Mouse (Mus musculus): Measurements from ENCODE around the gene Slc15a1. TPM values are rescaled to one million over a fixed set of nuclear protein-coding genes. Genes with fewer than 3 reads are reported as not detected.

Gene Slc15a1
- polyA plus RNA-seq, 2 experiments: 0.05 to 0.14 TPM

DNA sequence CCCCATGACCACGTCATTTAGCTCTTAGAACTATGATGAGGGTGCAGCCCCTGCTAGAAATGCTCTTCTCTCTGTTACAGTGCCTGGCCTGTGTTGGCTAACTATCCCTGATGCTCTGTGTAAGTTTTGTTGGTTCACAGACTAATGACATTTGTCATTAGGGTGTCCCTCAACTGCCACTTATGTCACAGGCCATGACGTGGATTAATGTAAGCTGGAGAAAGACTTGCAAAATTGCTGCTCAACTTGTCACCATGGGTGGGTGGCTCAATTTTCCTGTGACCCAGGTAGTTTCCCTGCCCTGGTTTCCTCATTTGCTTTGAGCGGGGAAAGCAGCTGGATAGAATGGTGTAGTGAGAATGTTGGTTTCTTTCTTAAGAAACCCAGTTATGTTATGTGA, 22.8 kb upstream of the Slc15a1 start:
- ATAC-seq (ENCODE audit: low FRiP score, low read depth): no peak
- no peaks in the 10 kb centered on the region for H3K27me3 ChIP-seq (ENCODE audit: control insufficient read depth, insufficient read depth, low read length)
- H3K9me3 ChIP-seq (ENCODE audit: control insufficient read depth, low read length): no peaks in the 10 kb centered on the region
- no peak overlapping the region for H3K4me2 ChIP-seq (replicated peaks; ENCODE audit: low read depth, low read length, severe bottlenecking)
- no peak overlapping the region for H3K27ac ChIP-seq (replicated peaks; ENCODE audit: low read depth, low read length)
- no peak overlapping the region for H3K9ac ChIP-seq (ENCODE audit: low read depth, low read length, severe bottlenecking)
- no peaks in the 10 kb centered on the region for H3K4me1 ChIP-seq (ENCODE audit: control insufficient read depth, insufficient read depth, low read length)
- TF ChIP-seq POLR2A (IDR thresholded peaks at IDR 0.05; ENCODE audit: borderline replicate concordance, extremely low read depth, insufficient read depth, insufficient read length): no peak
- no peaks in the 10 kb centered on the region for H3K36me3 ChIP-seq (ENCODE audit: control insufficient read depth, insufficient read depth, low read length)
- whole genome bisulfite sequencing: 82% methylated on average over 3 of the region's 3 CpGs
- H3K4me3 ChIP-seq (replicated peaks; ENCODE audit: low read length): no peak overlapping the region
- no peak for DNase-seq (ENCODE audit: low spot score)

DNA sequence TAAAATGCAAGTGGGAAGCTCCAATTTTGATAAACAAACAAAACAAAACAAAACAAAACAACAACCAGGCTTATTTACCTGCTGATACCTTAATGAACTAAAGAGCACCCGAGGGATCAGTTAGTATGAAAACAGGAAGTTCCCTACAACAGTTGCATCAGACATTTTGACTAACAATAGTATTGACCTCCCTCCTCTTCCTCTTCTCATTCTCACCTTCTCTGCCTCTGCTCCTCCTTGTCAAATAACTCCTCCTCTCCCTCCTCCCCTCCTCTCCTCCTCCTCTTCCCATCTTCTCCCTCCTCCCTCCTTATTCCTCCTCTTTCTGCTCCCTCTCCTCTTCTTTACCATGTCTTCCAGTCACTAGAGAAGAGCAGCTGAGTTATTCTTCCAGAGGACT, 22.1 kb upstream of the Slc15a1 start:
- Histone ChIP-seq H3K4me3 (replicated peaks; ENCODE audit: low read length) (no peak overlapping the region), H3K9ac (ENCODE audit: low read depth, low read length, severe bottlenecking) (no peak overlapping the region), H3K36me3 (ENCODE audit: control insufficient read depth, insufficient read depth, low read length) (no peaks in the 10 kb centered on the region), H3K27me3 (ENCODE audit: control insufficient read depth, insufficient read depth, low read length) (no peaks in the 10 kb centered on the region), H3K4me1 (ENCODE audit: control insufficient read depth, insufficient read depth, low read length) (no peaks in the 10 kb centered on the region), H3K9me3 (ENCODE audit: control insufficient read depth, low read length) (no peaks in the 10 kb centered on the region), H3K4me2 (replicated peaks; ENCODE audit: low read depth, low read length, severe bottlenecking) (no peak overlapping the region), H3K27ac (replicated peaks; ENCODE audit: low read depth, low read length) (no peak overlapping the region)
- DNase-seq (ENCODE audit: low spot score): no peak
- WGBS: 86% methylated on average over 1 of the region's 1 CpGs
- no peak for ATAC-seq (ENCODE audit: low FRiP score, low read depth)
- TF ChIP-seq POLR2A (IDR thresholded peaks at IDR 0.05; ENCODE audit: borderline replicate concordance, extremely low read depth, insufficient read depth, insufficient read length): no peak

DNA sequence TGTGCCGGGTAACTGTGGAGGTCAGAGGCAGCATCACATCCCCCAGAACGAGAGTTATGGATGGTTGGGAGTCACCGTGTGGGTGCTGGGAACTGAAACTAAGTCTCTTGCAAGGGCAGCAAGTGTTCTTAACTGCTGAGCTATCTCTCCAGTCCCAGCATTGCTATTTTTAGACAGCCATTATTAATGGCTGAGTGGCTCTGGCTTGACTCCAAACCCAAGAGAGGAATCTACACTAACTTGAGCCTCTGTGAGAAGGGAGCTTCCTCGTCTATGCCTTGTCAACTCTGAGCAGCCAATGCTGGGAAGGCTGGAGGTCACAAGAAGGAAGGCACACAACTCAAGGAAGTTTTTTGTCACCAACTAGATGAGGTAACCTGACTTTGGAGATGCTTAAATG, 16.7 kb upstream of the Slc15a1 start:
- H3K4me2 ChIP-seq (replicated peaks; ENCODE audit: low read depth, low read length, severe bottlenecking): no peak overlapping the region
- peaks cover 3% of the 10 kb centered on the region; the same call in 1 of the 2 replicates for H3K4me1 ChIP-seq (ENCODE audit: control insufficient read depth, insufficient read depth, low read length)
- H3K27ac ChIP-seq (replicated peaks; ENCODE audit: low read depth, low read length): no peak overlapping the region
- H3K9me3 ChIP-seq (ENCODE audit: control insufficient read depth, low read length): no peaks in the 10 kb centered on the region
- H3K27me3 ChIP-seq (ENCODE audit: control insufficient read depth, insufficient read depth, low read length): no peaks in the 10 kb centered on the region
- TF ChIP-seq POLR2A (IDR thresholded peaks at IDR 0.05; ENCODE audit: borderline replicate concordance, extremely low read depth, insufficient read depth, insufficient read length): no peak
- WGBS: 77% methylated on average over 4 of the region's 4 CpGs
- no peak overlapping the region for H3K9ac ChIP-seq (ENCODE audit: low read depth, low read length, severe bottlenecking)
- no peaks in the 10 kb centered on the region for H3K36me3 ChIP-seq (ENCODE audit: control insufficient read depth, insufficient read depth, low read length)
- DNase-seq (ENCODE audit: low spot score): no peak
- ATAC-seq (ENCODE audit: low FRiP score, low read depth): no peak
- no peak overlapping the region for H3K4me3 ChIP-seq (replicated peaks; ENCODE audit: low read length)

- H3K9ac ChIP-seq (ENCODE audit: low read depth, low read length, severe bottlenecking): no peak overlapping the region
- H3K27me3 ChIP-seq (ENCODE audit: control insufficient read depth, insufficient read depth, low read length): no peaks in the 10 kb centered on the region
- TF ChIP-seq POLR2A (IDR thresholded peaks at IDR 0.05; ENCODE audit: borderline replicate concordance, extremely low read depth, insufficient read depth, insufficient read length): no peak
- DNase-seq (ENCODE audit: low spot score) (no peak), ATAC-seq (ENCODE audit: low FRiP score, low read depth) (no peak)
- H3K36me3 ChIP-seq (ENCODE audit: control insufficient read depth, insufficient read depth, low read length): no peaks in the 10 kb centered on the region
- H3K9me3 ChIP-seq (ENCODE audit: control insufficient read depth, low read length): no peaks in the 10 kb centered on the region
- H3K4me3 ChIP-seq (replicated peaks; ENCODE audit: low read length): no peak overlapping the region
- H3K4me2 ChIP-seq (replicated peaks; ENCODE audit: low read depth, low read length, severe bottlenecking): no peak overlapping the region
- peaks cover 3% of the 10 kb centered on the region; the same call in 1 of the 2 replicates for H3K4me1 ChIP-seq (ENCODE audit: control insufficient read depth, insufficient read depth, low read length)
- H3K27ac ChIP-seq (replicated peaks; ENCODE audit: low read depth, low read length): no peak overlapping the region
- WGBS: 78% methylated on average over 5 of the region's 5 CpGs
These were observed 11.8 kb upstream of the Slc15a1 start for GRCm38 (mm10) chr14:121516881-121517280.

DNA sequence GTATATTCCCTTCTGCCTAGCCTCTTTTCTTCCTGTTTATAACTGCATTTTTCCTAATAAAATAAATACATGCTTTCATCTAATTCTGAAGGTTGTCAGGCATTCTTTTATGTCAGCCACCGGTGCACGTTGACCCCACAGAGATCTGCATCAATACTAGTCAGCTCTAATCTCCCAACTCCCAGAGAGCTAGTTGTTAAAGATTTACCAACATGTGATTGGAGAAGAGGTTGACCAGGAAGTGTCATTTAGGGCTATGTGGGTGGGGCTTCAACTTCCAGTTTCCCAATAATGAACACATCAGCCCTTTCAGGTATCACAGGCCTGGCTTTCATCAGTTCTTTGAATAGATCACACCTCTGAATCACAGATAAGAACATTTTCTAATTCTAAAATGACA, 3.9 kb upstream of the Slc15a1 start:
- Histone ChIP-seq H3K36me3 (ENCODE audit: control insufficient read depth, insufficient read depth, low read length) (no peaks in the 10 kb centered on the region), H3K27ac (replicated peaks; ENCODE audit: low read depth, low read length) (no peak overlapping the region), H3K27me3 (ENCODE audit: control insufficient read depth, insufficient read depth, low read length) (peaks cover 30% of the 10 kb centered on the region), H3K4me3 (replicated peaks; ENCODE audit: low read length) (no peak overlapping the region), H3K9me3 (ENCODE audit: control insufficient read depth, low read length) (no peaks in the 10 kb centered on the region), H3K4me1 (ENCODE audit: control insufficient read depth, insufficient read depth, low read length) (no peaks in the 10 kb centered on the region), H3K9ac (ENCODE audit: low read depth, low read length, severe bottlenecking) (no peak overlapping the region), H3K4me2 (replicated peaks; ENCODE audit: low read depth, low read length, severe bottlenecking) (no peak overlapping the region)
- DNase-seq (ENCODE audit: low spot score) (no peak), ATAC-seq (ENCODE audit: low FRiP score, low read depth) (no peak)
- TF ChIP-seq POLR2A (IDR thresholded peaks at IDR 0.05; ENCODE audit: borderline replicate concordance, extremely low read depth, insufficient read depth, insufficient read length): no peak
- WGBS: 83% methylated on average over 2 of the region's 2 CpGs

DNA sequence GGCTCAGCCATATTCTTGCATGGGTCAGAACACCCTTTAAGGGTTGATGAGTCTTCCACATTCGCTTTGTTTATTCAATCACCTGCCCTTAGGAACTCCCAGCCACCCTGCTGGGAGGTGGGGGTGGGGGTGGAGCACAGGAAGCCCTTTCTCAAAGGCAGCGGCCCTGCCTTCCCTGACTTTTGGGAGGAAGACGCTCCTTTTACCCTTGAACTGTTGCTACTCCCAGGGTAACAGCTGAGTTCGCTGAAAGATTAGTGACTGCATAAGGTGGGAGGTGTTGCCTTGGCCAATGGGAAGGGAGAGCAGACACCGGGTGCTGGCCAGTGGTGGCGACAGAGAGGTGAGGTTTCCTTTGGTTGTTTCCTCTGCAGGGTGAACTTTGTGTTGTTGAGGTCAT, 1.3 kb upstream of the Slc15a1 start:
- H3K36me3 ChIP-seq (ENCODE audit: control insufficient read depth, insufficient read depth, low read length): no peaks in the 10 kb centered on the region
- ATAC-seq (ENCODE audit: low FRiP score, low read depth) (no peak), DNase-seq (ENCODE audit: low spot score) (no peak)
- H3K9me3 ChIP-seq (ENCODE audit: control insufficient read depth, low read length): no peaks in the 10 kb centered on the region
- TF ChIP-seq POLR2A (IDR thresholded peaks at IDR 0.05; ENCODE audit: borderline replicate concordance, extremely low read depth, insufficient read depth, insufficient read length): no peak
- 10% methylated on average over 6 of the region's 6 CpGs for WGBS
- H3K27me3 ChIP-seq (ENCODE audit: control insufficient read depth, insufficient read depth, low read length): peaks cover 35% of the 10 kb centered on the region
- H3K4me1 ChIP-seq (ENCODE audit: control insufficient read depth, insufficient read depth, low read length): no peaks in the 10 kb centered on the region
- no peak overlapping the region for H3K4me3 ChIP-seq (replicated peaks; ENCODE audit: low read length)
- no peak overlapping the region for H3K27ac ChIP-seq (replicated peaks; ENCODE audit: low read depth, low read length)
- no peak overlapping the region for H3K9ac ChIP-seq (ENCODE audit: low read depth, low read length, severe bottlenecking)
- no peak overlapping the region for H3K4me2 ChIP-seq (replicated peaks; ENCODE audit: low read depth, low read length, severe bottlenecking)

Measured in limb, embryonic 14.5 days (tissue).